Mouse (Mus musculus): Measurements from ENCODE around the gene G6pc3. TPM values are rescaled to one million over a fixed set of nuclear protein-coding genes. Genes with fewer than 3 reads are reported as not detected.

G6pc3 gene
- polyA plus RNA-seq, 1 experiment from 2014 or later, result 40.9 TPM

DNA sequence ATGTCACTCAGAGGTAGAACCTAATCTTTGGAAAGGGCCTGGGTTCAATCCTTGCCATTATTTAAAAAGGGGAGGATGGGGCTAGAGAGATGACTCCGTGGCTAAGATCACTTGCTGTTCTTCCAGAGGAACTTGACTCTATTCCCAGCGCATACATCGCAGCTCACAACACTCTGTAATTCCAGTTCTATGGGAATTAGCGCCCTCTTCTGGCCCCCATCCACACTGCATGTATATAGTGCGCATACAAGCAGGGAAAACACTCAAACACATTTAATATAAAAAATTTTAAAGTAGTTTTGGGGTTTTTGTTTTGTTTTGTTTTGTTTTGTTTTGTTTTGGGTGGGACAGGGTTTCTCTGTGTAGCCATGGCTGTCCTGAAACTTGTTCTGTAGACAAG is 52.5 kb downstream of the G6pc3 start:
- H3K36me3 ChIP-seq, result no peaks in the 10 kb centered on the region
- H3K4me1 ChIP-seq, result peaks cover 19% of the 10 kb centered on the region
- no peaks in the 10 kb centered on the region for H3K27me3 ChIP-seq (ENCODE audit: insufficient read depth, poor library complexity, severe bottlenecking)
- no peak overlapping the region for H3K4me3 ChIP-seq
- no peak for DNase-seq (ENCODE audit: low spot score)
- H3K9me3 ChIP-seq, result no peaks in the 10 kb centered on the region
- H3K27ac ChIP-seq, result no peak overlapping the region
- 50% methylated on average over 5 of the region's 5 CpGs for WGBS

Small RNAs within 50 kb of the gene (microRNA-seq; reads per million reads assigned to microRNA genes)
- 0.76 reads per million for gene Mir8101

Other genes with a start within 250 kb of the G6pc3 start
- 0.36 and 0.96 TPM in 2 replicates for gene Sost, start 222.6 kb upstream of the G6pc3 start, polyA plus RNA-seq (2016; fragmentation: Nextera tagmentation; extraction: Ambion mirVana)
- gene Cfap97d1, start 205.3 kb upstream of the G6pc3 start, polyA plus RNA-seq (2016; fragmentation: Nextera tagmentation; extraction: Ambion mirVana), result not detected in 2 replicates
- gene Dusp3, start 202.6 kb upstream of the G6pc3 start, polyA plus RNA-seq (2016; fragmentation: Nextera tagmentation; extraction: Ambion mirVana), result 32.3 and 47.3 TPM in 2 replicates
- gene Mpp3, start 161.2 kb upstream of the G6pc3 start, polyA plus RNA-seq (2016; fragmentation: Nextera tagmentation; extraction: Ambion mirVana), result 3.4 and 5.1 TPM in 2 replicates
- 0.83 and 0.94 TPM in 2 replicates for gene Cd300lg, start 148.1 kb upstream of the G6pc3 start, polyA plus RNA-seq (2016; fragmentation: Nextera tagmentation; extraction: Ambion mirVana)
- 19.0 and 20.1 TPM in 2 replicates for gene Mpp2, start 101.1 kb upstream of the G6pc3 start, polyA plus RNA-seq (2016; fragmentation: Nextera tagmentation; extraction: Ambion mirVana)
- gene Ppy, start 88.3 kb upstream of the G6pc3 start, polyA plus RNA-seq (2016; fragmentation: Nextera tagmentation; extraction: Ambion mirVana), result not detected in 2 replicates
- 3.0 TPM in 1 of 2 replicates, not detected in the other for gene Pyy, start 81.8 kb upstream of the G6pc3 start, polyA plus RNA-seq (2016; fragmentation: Nextera tagmentation; extraction: Ambion mirVana)
- gene Nags, start 44.1 kb upstream of the G6pc3 start, polyA plus RNA-seq (2016; fragmentation: Nextera tagmentation; extraction: Ambion mirVana), result 0.25 and 1.3 TPM in 2 replicates
- gene Tmem101, start 33.2 kb upstream of the G6pc3 start, polyA plus RNA-seq (2016; fragmentation: Nextera tagmentation; extraction: Ambion mirVana), result 40.8 and 44.6 TPM in 2 replicates
- gene Lsm12, start 4.3 kb upstream of the G6pc3 start, polyA plus RNA-seq (2016; fragmentation: Nextera tagmentation; extraction: Ambion mirVana), result 90.9 and 108 TPM in 2 replicates
- gene Hdac5, start 40.5 kb downstream of the G6pc3 start, polyA plus RNA-seq (2016; fragmentation: Nextera tagmentation; extraction: Ambion mirVana), result 84.9 and 103 TPM in 2 replicates
- gene BC030867, start 59.3 kb downstream of the G6pc3 start, polyA plus RNA-seq (2016; fragmentation: Nextera tagmentation; extraction: Ambion mirVana), result 16.5 and 19.4 TPM in 2 replicates
- 0.06 and 0.08 TPM in 2 replicates for gene Asb16, start 79.1 kb downstream of the G6pc3 start, polyA plus RNA-seq (2016; fragmentation: Nextera tagmentation; extraction: Ambion mirVana)
- gene Tmub2, start 95.3 kb downstream of the G6pc3 start, polyA plus RNA-seq (2016; fragmentation: Nextera tagmentation; extraction: Ambion mirVana), result 40.1 and 41.8 TPM in 2 replicates
- 9.1 and 14.3 TPM in 2 replicates for gene Atxn7l3, start 107.0 kb downstream of the G6pc3 start, polyA plus RNA-seq (2016; fragmentation: Nextera tagmentation; extraction: Ambion mirVana)
- 60.4 and 75.4 TPM in 2 replicates for gene Ubtf, start 130.1 kb downstream of the G6pc3 start, polyA plus RNA-seq (2016; fragmentation: Nextera tagmentation; extraction: Ambion mirVana)
- gene Slc4a1, start 176.6 kb downstream of the G6pc3 start, polyA plus RNA-seq (2016; fragmentation: Nextera tagmentation; extraction: Ambion mirVana), result 88.9 and 128 TPM in 2 replicates
- gene Rundc3a, start 203.8 kb downstream of the G6pc3 start, polyA plus RNA-seq (2016; fragmentation: Nextera tagmentation; extraction: Ambion mirVana), result 0.74 and 1.8 TPM in 2 replicates
- gene Slc25a39, start 218.3 kb downstream of the G6pc3 start, polyA plus RNA-seq (2016; fragmentation: Nextera tagmentation; extraction: Ambion mirVana), result 313 and 314 TPM in 2 replicates
- 109 and 151 TPM in 2 replicates for gene Grn, start 240.7 kb downstream of the G6pc3 start, polyA plus RNA-seq (2016; fragmentation: Nextera tagmentation; extraction: Ambion mirVana)

Data from heart, embryonic 10.5 days (tissue).